Mouse (Mus musculus) embryonic facial prominence, embryonic 11.5 days (tissue): ENCODE data around the gene Sdc3. TPM values are rescaled to one million over a fixed set of nuclear protein-coding genes. Genes with fewer than 3 reads are reported as not detected.

Source experiments
- ATAC-seq: fragments of 200-750 bp; cut with Nextera tagmentation; replicated peaks from 2 replicates; pipeline ENCODE4 v1.8.0; 2017; ENCODE audit warnings: low read depth; ENCODE audit not compliant: insufficient number of reproducible peaks, low FRiP score, low TSS enrichment
- DNase-seq: peaks from one replicate; pipeline ENCODE4 v3.0.0-alpha.2; 2015; ENCODE audit warnings: low spot score
- H3K27ac ChIP-seq: fragments of 300-500 bp; sonication (generic); replicated peaks from 2 replicates; pipeline ENCODE4 v1.5.1; 2014; ENCODE audit warnings: mild to moderate bottlenecking, low read depth, low read length, control low read depth
- H3K27me3 ChIP-seq: fragments of 300-500 bp; sonication (generic); 2 replicates; pipeline ENCODE4 v1.6.1; 2014; ENCODE audit warnings: mild to moderate bottlenecking, low read length, moderate library complexity, mixed read lengths; ENCODE audit not compliant: control insufficient read depth, insufficient read depth
- H3K36me3 ChIP-seq: fragments of 300-500 bp; sonication (generic); replicated peaks from 2 replicates; pipeline ENCODE4 v1.6.1; 2014; ENCODE audit warnings: low read depth, mild to moderate bottlenecking, low read length, moderate library complexity, mixed read lengths; ENCODE audit not compliant: control insufficient read depth, insufficient read depth
- H3K4me1 ChIP-seq: fragments of 300-500 bp; sonication (generic); 2 replicates; pipeline ENCODE4 v1.6.1; 2014; ENCODE audit warnings: low read length, mixed read lengths; ENCODE audit not compliant: control insufficient read depth, insufficient read depth
- H3K4me2 ChIP-seq: fragments of 300-500 bp; sonication (generic); 2 replicates; pipeline ENCODE4 v1.6.1; 2014; ENCODE audit warnings: low read depth, mild to moderate bottlenecking, control low read depth, low read length, moderate library complexity
- H3K4me3 ChIP-seq: fragments of 300-500 bp; sonication (generic); 2 replicates; pipeline ENCODE4 v1.5.1; 2014; ENCODE audit warnings: low read depth, low read length, control low read depth
- H3K9ac ChIP-seq: fragments of 300-500 bp; sonication (generic); replicated peaks from 2 replicates; pipeline ENCODE4 v1.6.1; 2014; ENCODE audit warnings: mild to moderate bottlenecking, control low read depth, low read length
- H3K9me3 ChIP-seq: fragments of 300-500 bp; sonication (generic); replicated peaks from 2 replicates; pipeline ENCODE4 v1.6.1; 2016; ENCODE audit warnings: mild to moderate bottlenecking, low read length, inconsistent platforms, mixed read lengths; ENCODE audit not compliant: control insufficient read depth
- WGBS: fragments of 180-500 bp; shearing (Covaris S2); extraction: QIAGEN DNeasy Blood & Tissue Kit; methylation state at CpG from one replicate; pipeline ENCODE4 v1.1.7; 2014; 5-methylcytosine and 5-hydroxymethylcytosine counted together
- polyA plus RNA-seq: library from polyadenylated mRNA; unstranded; fragments of >200 nt; fragmentation: Nextera tagmentation; extraction: Ambion mirVana; gene quantifications from 2 replicates; pipeline ENCODE4 v1.2.1, GENCODE M21; 2014

Gene Sdc3
- polyA plus RNA-seq: 12.3 and 13.6 TPM in 2 replicates

DNA sequence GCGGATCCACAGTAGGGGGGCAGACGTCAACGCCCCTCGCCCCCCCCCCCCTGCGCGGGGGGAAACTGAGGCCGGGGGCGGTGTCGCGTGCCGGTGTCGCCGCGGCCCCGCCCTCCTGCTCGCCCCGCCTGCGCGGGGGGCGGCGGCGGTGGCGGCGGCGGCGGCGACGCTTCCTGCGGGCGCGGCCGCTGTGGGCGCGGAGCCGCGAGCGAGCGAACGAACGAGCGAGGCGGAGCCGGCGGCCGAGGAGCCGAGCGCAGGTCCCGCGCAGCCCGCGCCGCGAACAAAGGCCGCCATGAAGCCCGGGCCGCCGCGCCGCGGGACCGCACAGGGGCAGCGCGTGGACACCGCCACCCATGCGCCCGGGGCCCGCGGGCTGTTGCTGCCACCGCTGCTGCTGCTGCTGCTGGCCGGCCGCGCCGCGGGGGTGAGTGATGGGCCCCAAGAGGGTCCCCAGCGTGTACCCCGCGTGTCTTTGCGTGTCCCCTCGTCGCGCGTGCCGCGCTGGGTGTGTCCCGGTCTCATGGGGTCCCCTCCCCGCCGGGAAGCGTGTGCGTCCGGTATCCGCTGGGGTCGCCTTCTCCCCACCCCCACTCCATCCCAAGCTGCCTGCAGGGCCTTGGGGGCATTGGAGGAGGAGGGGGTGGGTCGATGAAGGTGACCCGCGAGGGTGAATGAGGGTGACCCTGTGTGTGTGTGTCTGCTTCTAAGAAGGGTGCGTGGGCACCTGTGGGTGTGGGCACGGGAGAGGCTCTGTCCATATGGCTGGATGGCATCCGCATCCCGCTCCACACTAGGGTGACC, at the start of gene Sdc3:
Sdc3 (plus strand) TSS at position 162 of the 804 bp plus-strand sequence.
- Histone ChIP-seq H3K9ac (peak within 1 kb of the TSS; percentile 96), H3K4me1 (peaks cover 10% of the 10 kb centered on the region), H3K36me3 (no peaks in the 10 kb centered on the region), H3K27ac (no peak within 1 kb of the TSS), H3K27me3 (no peaks in the 10 kb centered on the region), H3K4me3 (peak within 1 kb of the TSS; percentile 96), H3K9me3 (no peaks in the 10 kb centered on the region), H3K4me2 (peak within 1 kb of the TSS; percentile 97)
- DNase-seq: peak; percentile 55
- 1% methylated on average over 77 of the region's 99 CpGs for WGBS
- ATAC-seq: peak; percentile 57; the same call in 1 of the 2 replicates

DNA sequence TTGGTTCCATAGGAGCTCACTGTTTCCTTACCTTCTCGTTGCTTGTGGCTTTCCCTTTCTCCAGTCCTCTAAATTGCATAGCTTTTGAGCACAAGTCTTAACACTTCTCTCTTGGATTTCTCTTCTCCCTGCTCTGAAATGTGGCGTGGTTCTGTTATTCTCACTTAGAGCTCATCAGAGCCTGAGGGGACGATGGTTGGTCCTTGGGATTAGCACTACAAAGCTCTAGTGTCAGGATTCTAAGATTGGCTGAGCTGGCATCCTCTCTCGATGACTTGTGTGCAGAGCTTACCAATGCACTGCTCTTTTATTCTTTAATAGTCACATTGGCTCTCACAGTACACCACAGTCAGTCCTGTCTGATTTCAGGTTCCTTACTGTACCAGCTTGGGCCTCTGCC, 48.3 kb upstream of the Sdc3 start:
- H3K27ac ChIP-seq: no peak overlapping the region
- WGBS: 84% methylated on average over 4 of the region's 4 CpGs
- no peak overlapping the region for H3K4me2 ChIP-seq
- H3K4me1 ChIP-seq: no peaks in the 10 kb centered on the region
- H3K9me3 ChIP-seq: no peaks in the 10 kb centered on the region
- DNase-seq (no peak), ATAC-seq (no peak)
- no peak overlapping the region for H3K4me3 ChIP-seq
- H3K9ac ChIP-seq: no peak overlapping the region
- peaks cover 9% of the 10 kb centered on the region for H3K36me3 ChIP-seq
- H3K27me3 ChIP-seq: no peaks in the 10 kb centered on the region

- peaks cover 12% of the 10 kb centered on the region for H3K36me3 ChIP-seq
- no peak overlapping the region for H3K27ac ChIP-seq
- H3K9me3 ChIP-seq: no peaks in the 10 kb centered on the region
- no peak overlapping the region for H3K4me2 ChIP-seq
- no peaks in the 10 kb centered on the region for H3K27me3 ChIP-seq
- ATAC-seq (no peak), DNase-seq (no peak)
- no peaks in the 10 kb centered on the region for H3K4me1 ChIP-seq
- H3K4me3 ChIP-seq: no peak overlapping the region
- WGBS: 70% methylated on average over 5 of the region's 5 CpGs
- no peak overlapping the region for H3K9ac ChIP-seq
These were observed 46.6 kb upstream of the Sdc3 start for GRCm38 (mm10) chr4:130745561-130746306.

DNA sequence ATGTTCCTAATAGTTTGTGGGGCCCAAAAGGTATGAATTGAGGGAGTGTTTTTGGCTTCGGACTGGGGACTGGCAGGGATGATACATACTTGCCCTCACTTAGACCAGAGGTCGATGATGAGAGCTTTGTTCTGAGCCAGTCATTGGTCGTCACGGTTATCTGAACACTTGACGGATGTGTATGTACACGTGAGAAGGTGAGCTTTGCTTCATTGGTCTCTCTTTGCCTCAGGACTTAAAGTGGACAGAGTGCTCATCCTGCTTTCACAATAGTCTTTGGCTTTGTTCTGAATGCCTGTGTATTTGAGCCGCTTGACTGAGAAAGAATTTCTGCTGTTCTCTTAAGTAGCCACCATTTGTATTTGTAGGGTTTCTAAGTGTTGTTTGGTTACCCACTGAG, 42.8 kb upstream of the Sdc3 start:
- H3K9ac ChIP-seq: no peak overlapping the region
- WGBS: 82% methylated on average over 7 of the region's 7 CpGs
- peaks cover 22% of the 10 kb centered on the region for H3K36me3 ChIP-seq

DNA sequence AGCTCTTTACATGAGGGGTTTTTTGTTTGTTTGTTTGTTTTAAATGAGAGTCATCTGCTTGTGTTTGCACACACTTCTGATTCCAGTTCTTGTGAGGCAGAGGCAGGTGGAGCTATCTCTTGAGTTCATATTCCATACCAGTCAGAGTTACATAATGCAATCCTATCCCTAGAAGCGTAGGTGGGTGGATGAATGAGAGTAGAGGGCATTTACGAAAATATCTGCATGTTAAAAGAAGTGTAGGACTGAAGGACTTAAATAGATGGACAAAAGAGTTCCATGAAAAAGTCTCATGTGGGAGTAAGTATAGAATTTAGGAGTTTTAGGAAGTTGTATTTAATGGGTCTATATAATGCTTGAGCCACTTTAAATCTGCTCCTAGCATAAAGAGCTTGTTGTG, 40.4 kb upstream of the Sdc3 start:
- H3K27me3 ChIP-seq: no peaks in the 10 kb centered on the region
- ATAC-seq (no peak), DNase-seq (no peak)
- H3K4me1 ChIP-seq: no peaks in the 10 kb centered on the region
- no peak overlapping the region for H3K9ac ChIP-seq
- H3K4me2 ChIP-seq: no peak overlapping the region
- H3K9me3 ChIP-seq: no peaks in the 10 kb centered on the region
- H3K27ac ChIP-seq: no peak overlapping the region
- H3K4me3 ChIP-seq: no peak overlapping the region
- 90% methylated on average over 2 of the region's 2 CpGs for WGBS
- H3K36me3 ChIP-seq: peaks cover 20% of the 10 kb centered on the region

More for the DNA sequence above, 42.8 kb upstream of the Sdc3 start:
- H3K27me3 ChIP-seq: no peaks in the 10 kb centered on the region
- no peaks in the 10 kb centered on the region for H3K4me1 ChIP-seq
- ATAC-seq (no peak), DNase-seq (no peak)
- H3K4me2 ChIP-seq: no peak overlapping the region
- H3K27ac ChIP-seq: no peak overlapping the region
- H3K4me3 ChIP-seq: no peak overlapping the region
- no peaks in the 10 kb centered on the region for H3K9me3 ChIP-seq

DNA sequence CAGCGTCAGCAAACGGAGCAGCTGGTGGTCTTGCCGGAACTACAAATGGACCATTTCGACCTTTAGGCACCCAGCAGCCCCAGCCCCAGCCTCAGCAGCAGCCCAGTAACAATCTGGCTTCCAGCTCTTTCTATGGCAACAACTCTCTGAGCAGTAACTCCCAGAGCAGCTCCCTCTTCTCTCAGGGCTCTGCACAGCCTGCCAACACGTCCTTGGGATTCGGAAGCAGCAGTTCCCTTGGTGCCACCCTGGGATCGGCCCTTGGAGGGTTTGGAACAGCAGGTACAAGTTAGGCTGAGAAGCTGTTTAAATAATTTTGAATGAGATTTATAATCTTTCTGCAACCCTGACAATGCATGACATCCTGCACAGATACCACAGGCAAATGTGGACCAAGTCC, 39.7 kb upstream of the Sdc3 start:
- Histone ChIP-seq H3K27me3 (no peaks in the 10 kb centered on the region), H3K9me3 (no peaks in the 10 kb centered on the region), H3K4me3 (no peak overlapping the region), H3K9ac (no peak overlapping the region), H3K4me1 (no peaks in the 10 kb centered on the region), H3K27ac (no peak overlapping the region), H3K36me3 (peaks cover 14% of the 10 kb centered on the region), H3K4me2 (no peak overlapping the region)
- 79% methylated on average over 7 of the region's 7 CpGs for WGBS
- DNase-seq: no peak
- no peak for ATAC-seq

- Histone ChIP-seq H3K4me3 (no peak overlapping the region), H3K4me1 (no peaks in the 10 kb centered on the region), H3K4me2 (no peak overlapping the region), H3K36me3 (peaks cover 14% of the 10 kb centered on the region), H3K9ac (no peak overlapping the region), H3K27ac (no peak overlapping the region), H3K9me3 (no peaks in the 10 kb centered on the region), H3K27me3 (no peaks in the 10 kb centered on the region)
- DNase-seq: no peak
- no peak for ATAC-seq
- 84% methylated on average over 5 of the region's 5 CpGs for WGBS
These were observed 38.6 kb upstream of the Sdc3 start for GRCm38 (mm10) chr4:130753755-130754154.

DNA sequence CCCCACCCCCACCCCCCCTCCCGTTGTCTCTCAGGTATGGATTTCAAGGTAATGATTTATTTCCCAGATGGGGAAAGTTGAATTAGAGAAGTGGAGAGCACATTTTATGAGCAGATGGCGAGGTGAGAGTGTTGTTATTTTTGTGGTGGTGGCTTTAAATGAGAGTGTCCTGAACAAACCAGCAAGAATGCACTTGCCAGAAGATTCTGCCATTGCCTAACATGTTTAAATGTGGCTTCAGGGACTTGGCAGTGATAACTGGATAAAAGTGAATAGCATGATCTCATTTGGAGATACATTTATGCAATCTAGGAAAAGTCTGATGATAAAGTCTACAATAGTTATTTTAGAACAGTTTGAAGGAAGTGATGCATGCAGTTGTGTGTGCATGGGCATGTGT, 37.6 kb upstream of the Sdc3 start:
- Histone ChIP-seq H3K4me2 (no peak overlapping the region), H3K9ac (no peak overlapping the region), H3K36me3 (peaks cover 15% of the 10 kb centered on the region), H3K27me3 (no peaks in the 10 kb centered on the region), H3K4me3 (no peak overlapping the region), H3K4me1 (no peaks in the 10 kb centered on the region), H3K27ac (no peak overlapping the region), H3K9me3 (no peaks in the 10 kb centered on the region)
- DNase-seq: no peak
- WGBS: 89% methylated on average over 2 of the region's 2 CpGs
- no peak for ATAC-seq
